Mouse (Mus musculus) cortical plate, adult 2 months (tissue): ENCODE measurements around the gene Ndufa3.

Source experiments
- CTCF ChIP-seq: fragments of 200-500 bp; IDR thresholded peaks from 2 replicates; pipeline ENCODE4 v1.5.1; 2011; ENCODE audit warnings: mild to moderate bottlenecking, control low read depth, low read length; ENCODE audit not compliant: insufficient read depth; ENCODE audit errors: extremely low read depth
- POLR2A ChIP-seq: fragments of 200-500 bp; IDR thresholded peaks from 2 replicates; pipeline ENCODE4 v1.6.1; 2011; ENCODE audit warnings: mild to moderate bottlenecking, low read length, control low read depth; ENCODE audit not compliant: insufficient read depth; ENCODE audit errors: extremely low read depth

GRCm38 (mm10) chr7:3578196-3578595, 39.0 kb upstream of the Ndufa3 start:
- TF ChIP-seq POLR2A (no peak), CTCF (no peak)
